Mouse (Mus musculus) heart, embryonic 10.5 days (tissue): ENCODE data around the gene Gm49345. TPM values are rescaled to one million over a fixed set of nuclear protein-coding genes. Genes with fewer than 3 reads are reported as not detected.

ENCODE experiments used
- DNase-seq: peaks from one replicate; pipeline ENCODE4 v3.0.0-alpha.2; 2017; ENCODE audit warnings: low spot score
- H3K27ac ChIP-seq: fragments of 300-500 bp; sonication (generic); 2 replicates; pipeline ENCODE4 v1.5.1; 2016; ENCODE audit warnings: mild to moderate bottlenecking
- H3K27me3 ChIP-seq: fragments of 300-500 bp; sonication (generic); 2 replicates; pipeline ENCODE4 v1.6.1; 2016; ENCODE audit warnings: mild to moderate bottlenecking; ENCODE audit not compliant: poor library complexity, insufficient read depth, severe bottlenecking
- H3K36me3 ChIP-seq: fragments of 300-500 bp; sonication (generic); 2 replicates; pipeline ENCODE4 v1.6.1; 2016; ENCODE audit warnings: mild to moderate bottlenecking, moderate library complexity
- H3K4me1 ChIP-seq: fragments of 300-500 bp; sonication (generic); 2 replicates; pipeline ENCODE4 v1.6.1; 2016; ENCODE audit warnings: mild to moderate bottlenecking
- H3K4me3 ChIP-seq: fragments of 300-500 bp; sonication (generic); 2 replicates; pipeline ENCODE4 v1.5.1; 2016; ENCODE audit warnings: mild to moderate bottlenecking, moderate library complexity
- H3K9me3 ChIP-seq: fragments of 300-500 bp; sonication (generic); 2 replicates; pipeline ENCODE4 v1.6.1; 2016; ENCODE audit warnings: mild to moderate bottlenecking, moderate library complexity
- WGBS: fragments of 180-500 bp; shearing (Covaris S2); methylation state at CpG from one replicate; pipeline ENCODE4 v1.1.7; 2016; 5-methylcytosine and 5-hydroxymethylcytosine counted together
- polyA plus RNA-seq: library from polyadenylated mRNA; unstranded; fragments of >200 nt; fragmentation: Nextera tagmentation; extraction: Ambion mirVana; gene quantifications from 2 replicates; pipeline ENCODE4 v1.2.1, GENCODE M21; 2016

Gene Gm49345
- polyA plus RNA-seq, 1 experiment from 2014 or later = not detected

- Histone ChIP-seq H3K4me1 (no peaks in the 10 kb centered on the region), H3K9me3 (no peaks in the 10 kb centered on the region), H3K4me3 (no peak overlapping the region), H3K27me3 (no peaks in the 10 kb centered on the region), H3K27ac (no peak overlapping the region), H3K36me3 (peaks cover 51% of the 10 kb centered on the region)
- WGBS = 90% methylated on average over 1 of the region's 1 CpGs
- no peak for DNase-seq
These were observed 91.6 kb downstream of the Gm49345 start for GRCm38 (mm10) chr13:67545941-67546340.

Other genes starting within 250 kb of the Gm49345 start
- gene Zfp429, start 237.9 kb downstream of the Gm49345 start, polyA plus RNA-seq = 3.4 and 4.0 TPM in 2 replicates
- 0.69 and 1.2 TPM in 2 replicates for gene Zfp459, start 216.4 kb downstream of the Gm49345 start, polyA plus RNA-seq
- 5.7 and 6.2 TPM in 2 replicates for gene Zfp874a, start 186.1 kb downstream of the Gm49345 start, polyA plus RNA-seq
- gene Zfp874b, start 153.5 kb downstream of the Gm49345 start, polyA plus RNA-seq = 1.4 and 2.1 TPM in 2 replicates
- 9.6 and 12.9 TPM in 2 replicates for gene Zfp58, start 137.2 kb downstream of the Gm49345 start, polyA plus RNA-seq
- not detected in 2 replicates for gene Gm26965, start 111.6 kb downstream of the Gm49345 start, polyA plus RNA-seq
- 14.9 and 16.7 TPM in 2 replicates for gene Zfp87, start 111.6 kb downstream of the Gm49345 start, polyA plus RNA-seq
- 11.4 and 11.7 TPM in 2 replicates for gene Zfp748, start 83.9 kb downstream of the Gm49345 start, polyA plus RNA-seq
- 2.1 and 2.6 TPM in 2 replicates for gene Zfp729b, start 28.1 kb downstream of the Gm49345 start, polyA plus RNA-seq
- gene Zfp729a, start within 50 bp of the Gm49345 start, polyA plus RNA-seq = 1.2 and 2.3 TPM in 2 replicates
- 7.5 TPM in 2 replicates for gene Zfp738, start 49.3 kb upstream of the Gm49345 start, polyA plus RNA-seq
- 4.3 and 4.7 TPM in 2 replicates for gene Zfp65, start 91.4 kb upstream of the Gm49345 start, polyA plus RNA-seq
- 2.7 and 3.4 TPM in 2 replicates for gene Zfp85, start 117.5 kb upstream of the Gm49345 start, polyA plus RNA-seq
- gene Zfp493, start 141.9 kb upstream of the Gm49345 start, polyA plus RNA-seq = 2.3 and 2.5 TPM in 2 replicates
- gene Zfp273, start 176.0 kb upstream of the Gm49345 start, polyA plus RNA-seq = 4.3 and 5.6 TPM in 2 replicates
- gene Gm10037, start 193.3 kb upstream of the Gm49345 start, polyA plus RNA-seq = 1.2 and 2.2 TPM in 2 replicates
- not detected in 2 replicates for gene BC048507, start 225.6 kb upstream of the Gm49345 start, polyA plus RNA-seq